Mouse (Mus musculus) thymus, adult 2 months (tissue): ENCODE results near the gene Dync2li1.

ENCODE experiments used
- CTCF ChIP-seq: fragments of 200-500 bp; IDR thresholded peaks from 2 replicates; pipeline ENCODE4 v1.5.1; 2012; ENCODE audit warnings: mild to moderate bottlenecking, control low read depth, low read length, moderate library complexity, borderline replicate concordance; ENCODE audit not compliant: control insufficient read depth, poor library complexity, insufficient read depth; ENCODE audit errors: extremely low read depth
- POLR2A ChIP-seq: fragments of 200-500 bp; IDR thresholded peaks from 2 replicates; pipeline ENCODE4 v1.6.1; 2012; ENCODE audit warnings: mild to moderate bottlenecking, low read length, control low read depth, moderate library complexity; ENCODE audit not compliant: control insufficient read depth, poor library complexity, insufficient read depth; ENCODE audit errors: extremely low read depth

DNA sequence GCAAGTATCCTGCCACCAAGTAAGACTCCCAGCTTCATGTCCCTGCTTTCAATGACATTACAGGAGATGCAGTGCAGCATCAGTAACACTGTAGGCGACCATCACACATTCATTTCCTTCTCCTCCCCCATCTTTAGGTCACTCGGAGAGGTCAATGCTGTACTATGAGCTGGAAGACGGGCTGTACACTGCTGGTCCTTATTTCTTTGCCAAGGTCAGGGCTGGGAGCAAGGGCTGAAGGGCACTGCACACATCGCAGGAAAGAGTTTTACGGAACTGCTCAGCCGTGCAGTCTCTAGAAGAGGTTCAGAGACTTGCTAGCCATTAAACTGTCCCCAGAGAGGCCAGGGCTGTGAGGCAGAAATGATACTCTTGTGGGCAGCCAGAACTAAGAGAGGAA is 70.2 kb downstream of the Dync2li1 start:
- TF ChIP-seq CTCF (no peak), POLR2A (no peak)
